Mouse (Mus musculus) erythroblast, embryonic 14.5 days (primary cell): ENCODE data around the gene Pknox2. TPM values are rescaled to one million over a fixed set of nuclear protein-coding genes. Genes with fewer than 3 reads are reported as not detected.

ENCODE experiments used
- H3K27me3 ChIP-seq: 2 replicates; pipeline ENCODE4 v1.6.1; 2012; ENCODE audit warnings: inconsistent platforms; ENCODE audit not compliant: control insufficient read depth
- H3K36me3 ChIP-seq: 2 replicates; pipeline ENCODE4 v1.6.1; 2012; ENCODE audit warnings: mild to moderate bottlenecking, inconsistent platforms; ENCODE audit not compliant: control insufficient read depth
- H3K4me1 ChIP-seq: 2 replicates; pipeline ENCODE4 v1.6.1; 2012; ENCODE audit warnings: inconsistent platforms; ENCODE audit not compliant: control insufficient read depth
- H3K4me3 ChIP-seq: replicated peaks from 2 replicates; pipeline ENCODE3; 2012; ENCODE audit warnings: moderate library complexity, mild to moderate bottlenecking, inconsistent platforms
- H3K9me3 ChIP-seq: 2 replicates; pipeline ENCODE4 v1.6.1; 2012; ENCODE audit warnings: low read length, inconsistent platforms, mixed read lengths; ENCODE audit not compliant: control insufficient read depth
- GATA1 ChIP-seq: IDR thresholded peaks from 2 replicates; pipeline ENCODE4 v1.6.1; 2012; ENCODE audit warnings: low read length, inconsistent platforms, mixed read lengths
- TAL1 ChIP-seq: IDR thresholded peaks from 3 replicates; pipeline ENCODE4 v1.6.1; 2012; ENCODE audit warnings: low read length, inconsistent platforms, mixed read lengths
- polyA plus RNA-seq: library from polyadenylated mRNA; stranded (reverse); fragments of >175 nt; gene quantifications from 2 replicates; pipeline ENCODE4 v1.2.3, GENCODE M21; 2012

Pknox2 gene
- polyA plus RNA-seq, 1 experiment, result not detected

GRCm38 (mm10) chr9:36932950-36933812 lies 214.0 kb downstream of the Pknox2 start:
- Histone ChIP-seq H3K4me3 (no peak overlapping the region), H3K36me3 (no peaks in the 10 kb centered on the region), H3K9me3 (no peaks in the 10 kb centered on the region), H3K4me1 (no peaks in the 10 kb centered on the region), H3K27me3 (no peaks in the 10 kb centered on the region)
- TF ChIP-seq TAL1 (no peak), GATA1 (no peak)

- Histone ChIP-seq H3K36me3 (no peaks in the 10 kb centered on the region), H3K4me3 (no peak overlapping the region), H3K27me3 (no peaks in the 10 kb centered on the region), H3K4me1 (no peaks in the 10 kb centered on the region), H3K9me3 (no peaks in the 10 kb centered on the region)
- TF ChIP-seq TAL1 (no peak), GATA1 (no peak)
These were observed 215.6 kb downstream of the Pknox2 start for GRCm38 (mm10) chr9:36931657-36932056.

- no peaks in the 10 kb centered on the region for H3K9me3 ChIP-seq
- H3K36me3 ChIP-seq, result no peaks in the 10 kb centered on the region
- no peak overlapping the region for H3K4me3 ChIP-seq
- H3K27me3 ChIP-seq, result no peaks in the 10 kb centered on the region
- TF ChIP-seq TAL1, result no peak
- TF ChIP-seq GATA1, result no peak
- no peaks in the 10 kb centered on the region for H3K4me1 ChIP-seq
These were observed 223.5 kb downstream of the Pknox2 start for GRCm38 (mm10) chr9:36923753-36924152.

GRCm38 (mm10) chr9:36921718-36922415 lies 225.3 kb downstream of the Pknox2 start:
- no peak for TF ChIP-seq TAL1
- no peak for TF ChIP-seq GATA1
- H3K4me3 ChIP-seq, result no peak overlapping the region
- H3K9me3 ChIP-seq, result no peaks in the 10 kb centered on the region

GRCm38 (mm10) chr9:36919472-36919871 lies 227.7 kb downstream of the Pknox2 start:
- Histone ChIP-seq H3K9me3 (no peaks in the 10 kb centered on the region), H3K4me1 (no peaks in the 10 kb centered on the region), H3K27me3 (no peaks in the 10 kb centered on the region), H3K36me3 (no peaks in the 10 kb centered on the region), H3K4me3 (no peak overlapping the region)
- TF ChIP-seq TAL1 (no peak), GATA1 (no peak)

More at GRCm38 (mm10) chr9:36921718-36922415, 225.3 kb downstream of the Pknox2 start:
- no peaks in the 10 kb centered on the region for H3K4me1 ChIP-seq
- H3K36me3 ChIP-seq, result no peaks in the 10 kb centered on the region
- H3K27me3 ChIP-seq, result no peaks in the 10 kb centered on the region

GRCm38 (mm10) chr9:36918582-36918981 lies 228.6 kb downstream of the Pknox2 start:
- Histone ChIP-seq H3K4me3 (no peak overlapping the region), H3K36me3 (no peaks in the 10 kb centered on the region), H3K27me3 (no peaks in the 10 kb centered on the region), H3K4me1 (no peaks in the 10 kb centered on the region), H3K9me3 (no peaks in the 10 kb centered on the region)
- no peak for TF ChIP-seq TAL1

- H3K27me3 ChIP-seq, result no peaks in the 10 kb centered on the region
- no peaks in the 10 kb centered on the region for H3K4me1 ChIP-seq
- no peak overlapping the region for H3K4me3 ChIP-seq
- H3K36me3 ChIP-seq, result no peaks in the 10 kb centered on the region
- H3K9me3 ChIP-seq, result no peaks in the 10 kb centered on the region
- no peak for TF ChIP-seq GATA1
- TF ChIP-seq TAL1, result no peak
These were observed 230.3 kb downstream of the Pknox2 start for GRCm38 (mm10) chr9:36916915-36917314.

GRCm38 (mm10) chr9:36916362-36916761 lies 230.8 kb downstream of the Pknox2 start:
- no peak overlapping the region for H3K4me3 ChIP-seq
- H3K27me3 ChIP-seq, result no peaks in the 10 kb centered on the region
- H3K4me1 ChIP-seq, result no peaks in the 10 kb centered on the region
- H3K9me3 ChIP-seq, result no peaks in the 10 kb centered on the region
- no peak for TF ChIP-seq GATA1
- TF ChIP-seq TAL1, result no peak
- no peaks in the 10 kb centered on the region for H3K36me3 ChIP-seq

GRCm38 (mm10) chr9:36905452-36905851 lies 241.8 kb downstream of the Pknox2 start:
- TF ChIP-seq TAL1 (no peak), GATA1 (no peak)
- no peaks in the 10 kb centered on the region for H3K4me1 ChIP-seq
- H3K36me3 ChIP-seq, result no peaks in the 10 kb centered on the region
- no peaks in the 10 kb centered on the region for H3K27me3 ChIP-seq
- no peaks in the 10 kb centered on the region for H3K9me3 ChIP-seq
- no peak overlapping the region for H3K4me3 ChIP-seq
